Mouse (Mus musculus) heart, embryonic 15.5 days (tissue): ENCODE measurements around the gene Gcnt2. TPM values are rescaled to one million over a fixed set of nuclear protein-coding genes. Genes with fewer than 3 reads are reported as not detected.

Source experiments
- ATAC-seq: fragments of 200-750 bp; cut with Nextera tagmentation; replicated peaks from 2 replicates; pipeline ENCODE4 v1.8.0; 2017; ENCODE audit warnings: low read depth, moderate TSS enrichment; ENCODE audit not compliant: insufficient number of reproducible peaks, insufficient read depth, low FRiP score
- H3K27ac ChIP-seq: fragments of 300-500 bp; sonication (generic); 2 replicates; pipeline ENCODE4 v1.5.1; 2015; ENCODE audit warnings: mild to moderate bottlenecking, inconsistent platforms
- H3K27me3 ChIP-seq: fragments of 300-500 bp; sonication (generic); 2 replicates; pipeline ENCODE4 v1.6.1; 2015; ENCODE audit warnings: inconsistent platforms
- H3K36me3 ChIP-seq: fragments of 300-500 bp; sonication (generic); 2 replicates; pipeline ENCODE4 v1.6.1; 2015; ENCODE audit warnings: mild to moderate bottlenecking, inconsistent platforms
- H3K4me1 ChIP-seq: fragments of 300-500 bp; sonication (generic); replicated peaks from 2 replicates; pipeline ENCODE4 v1.6.1; 2015; ENCODE audit warnings: inconsistent platforms
- H3K4me2 ChIP-seq: fragments of 300-500 bp; sonication (generic); 2 replicates; pipeline ENCODE4 v1.6.1; 2015; ENCODE audit warnings: inconsistent platforms, mild to moderate bottlenecking, moderate library complexity
- H3K4me3 ChIP-seq: fragments of 300-500 bp; sonication (generic); 2 replicates; pipeline ENCODE4 v1.5.1; 2015; ENCODE audit warnings: mild to moderate bottlenecking, inconsistent platforms
- H3K9ac ChIP-seq: fragments of 300-500 bp; sonication (generic); 2 replicates; pipeline ENCODE4 v1.6.1; 2015; ENCODE audit warnings: mild to moderate bottlenecking, inconsistent platforms
- H3K9me3 ChIP-seq: fragments of 300-500 bp; sonication (generic); replicated peaks from 2 replicates; pipeline ENCODE4 v1.6.1; 2016; ENCODE audit warnings: inconsistent platforms
- WGBS: fragments of 180-500 bp; shearing (Covaris S2); methylation state at CpG from one replicate; pipeline ENCODE4 v1.1.7; 2015; ENCODE audit warnings: mixed read lengths; 5-methylcytosine and 5-hydroxymethylcytosine counted together
- polyA plus RNA-seq: library from polyadenylated mRNA; unstranded; fragments of >200 nt; fragmentation: Nextera tagmentation; extraction: Ambion mirVana; gene quantifications from 2 replicates; pipeline ENCODE4 v1.2.1, GENCODE M21; 2015

Gcnt2 gene
- polyA plus RNA-seq, 1 experiment from 2014 or later = 3.4 TPM

GRCm38 (mm10) chr13:40851281-40851680 lies 8.3 kb upstream of the Gcnt2 start:
- no peaks in the 10 kb centered on the region for H3K36me3 ChIP-seq
- H3K4me2 ChIP-seq = no peak overlapping the region
- ATAC-seq = no peak
- no peaks in the 10 kb centered on the region for H3K27me3 ChIP-seq
- H3K27ac ChIP-seq = no peak overlapping the region
- H3K9me3 ChIP-seq = no peaks in the 10 kb centered on the region
- no peak overlapping the region for H3K4me3 ChIP-seq
- no peak overlapping the region for H3K9ac ChIP-seq
- 80% methylated on average over 7 of the region's 7 CpGs for WGBS
- H3K4me1 ChIP-seq = peaks cover 12% of the 10 kb centered on the region

- 76% methylated on average over 13 of the region's 13 CpGs for WGBS
- Histone ChIP-seq H3K9me3 (no peaks in the 10 kb centered on the region), H3K9ac (no peak overlapping the region), H3K27ac (no peak overlapping the region), H3K4me3 (no peak overlapping the region), H3K36me3 (no peaks in the 10 kb centered on the region), H3K4me1 (peaks cover 12% of the 10 kb centered on the region), H3K4me2 (no peak overlapping the region), H3K27me3 (no peaks in the 10 kb centered on the region)
- no peak for ATAC-seq
These were observed 7.6 kb upstream of the Gcnt2 start for GRCm38 (mm10) chr13:40851961-40852360.

GRCm38 (mm10) chr13:40852791-40853190 lies 6.8 kb upstream of the Gcnt2 start:
- WGBS = 81% methylated on average over 5 of the region's 5 CpGs
- no peaks in the 10 kb centered on the region for H3K27me3 ChIP-seq
- peaks cover 12% of the 10 kb centered on the region for H3K4me1 ChIP-seq
- H3K4me2 ChIP-seq = no peak overlapping the region
- no peak for ATAC-seq
- H3K4me3 ChIP-seq = no peak overlapping the region
- H3K27ac ChIP-seq = no peak overlapping the region
- no peak overlapping the region for H3K9ac ChIP-seq
- no peaks in the 10 kb centered on the region for H3K36me3 ChIP-seq
- H3K9me3 ChIP-seq = no peaks in the 10 kb centered on the region

DNA sequence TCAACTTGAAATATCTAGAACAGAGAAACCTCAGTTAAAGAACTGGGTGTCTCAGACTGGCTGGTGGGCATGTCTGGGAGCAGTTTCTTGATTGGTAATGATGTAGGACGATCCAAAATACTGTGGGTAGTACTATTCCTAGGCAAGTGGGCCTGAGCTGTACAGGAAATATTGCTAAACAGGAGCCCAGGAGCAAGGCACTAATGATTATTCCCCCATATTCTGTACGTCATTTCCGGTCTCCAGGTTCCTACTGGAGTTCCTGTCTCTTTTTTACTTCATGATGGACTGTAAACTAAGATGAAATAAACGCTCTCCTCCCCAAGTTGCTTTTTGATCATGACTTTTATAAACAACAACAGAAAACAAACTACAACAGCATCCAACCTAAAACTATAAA lies 5.7 kb upstream of the Gcnt2 start:
- Histone ChIP-seq H3K36me3 (no peaks in the 10 kb centered on the region), H3K9ac (no peak overlapping the region), H3K27me3 (no peaks in the 10 kb centered on the region), H3K4me1 (peaks cover 12% of the 10 kb centered on the region), H3K4me3 (peak overlapping the region; percentile 51), H3K4me2 (peak overlapping the region; percentile 67), H3K27ac (peak overlapping the region; percentile 90), H3K9me3 (no peaks in the 10 kb centered on the region)
- 80% methylated on average over 4 of the region's 4 CpGs for WGBS
- ATAC-seq = no peak

DNA sequence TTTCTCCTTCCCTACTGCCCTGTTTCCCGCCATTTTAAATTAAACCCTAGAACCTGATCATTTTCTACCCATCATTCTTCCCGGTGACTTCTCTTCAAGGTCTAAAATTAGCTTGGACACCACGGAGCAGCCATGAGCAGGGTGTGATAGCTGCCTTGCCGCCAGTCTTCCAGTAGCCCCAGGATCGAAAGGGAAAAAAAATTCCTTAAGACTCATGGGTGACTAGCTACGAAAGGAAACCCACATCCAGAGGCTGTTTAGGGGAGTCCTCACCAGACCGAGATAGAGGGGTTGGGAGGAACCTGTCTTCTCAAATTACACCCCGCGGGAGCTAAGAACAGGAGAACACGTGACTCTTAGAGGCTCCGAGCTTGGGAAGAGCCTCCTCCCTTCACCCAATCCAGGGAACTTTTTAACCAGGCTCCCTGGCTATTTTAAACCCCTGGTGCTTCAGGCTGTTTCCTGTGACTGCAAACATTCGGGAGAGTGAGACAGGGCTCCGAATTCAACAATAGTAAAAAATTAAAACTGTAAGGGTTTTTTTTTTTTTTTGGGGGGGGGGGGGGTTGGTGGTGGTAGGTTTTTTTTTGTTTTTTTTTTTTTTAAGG lies 5.0 kb upstream of the Gcnt2 start:
- WGBS = under 1% methylated on average over 13 of the region's 13 CpGs
- peak overlapping the region; percentile 67 for H3K4me2 ChIP-seq
- peak overlapping the region; percentile 54 for H3K9ac ChIP-seq
- H3K4me3 ChIP-seq = peak overlapping the region; percentile 51
- ATAC-seq = peak; percentile 92
- H3K36me3 ChIP-seq = no peaks in the 10 kb centered on the region
- peaks cover 15% of the 10 kb centered on the region for H3K4me1 ChIP-seq
- no peaks in the 10 kb centered on the region for H3K27me3 ChIP-seq
- H3K9me3 ChIP-seq = no peaks in the 10 kb centered on the region
- peak overlapping the region; percentile 90 for H3K27ac ChIP-seq

- no peaks in the 10 kb centered on the region for H3K36me3 ChIP-seq
- WGBS = 67% methylated on average over 6 of the region's 6 CpGs
- H3K4me3 ChIP-seq = peak overlapping the region; percentile 51
- no peaks in the 10 kb centered on the region for H3K9me3 ChIP-seq
- peak overlapping the region; percentile 90 for H3K27ac ChIP-seq
- peak overlapping the region; percentile 54; the same call in 1 of the 2 replicates for H3K9ac ChIP-seq
- no peaks in the 10 kb centered on the region for H3K27me3 ChIP-seq
- peaks cover 17% of the 10 kb centered on the region for H3K4me1 ChIP-seq
- peak overlapping the region; percentile 67 for H3K4me2 ChIP-seq
- no peak for ATAC-seq
These were observed 4.3 kb upstream of the Gcnt2 start for GRCm38 (mm10) chr13:40855266-40855665.

- no peak for ATAC-seq
- Histone ChIP-seq H3K36me3 (no peaks in the 10 kb centered on the region), H3K27ac (no peak overlapping the region), H3K9me3 (no peaks in the 10 kb centered on the region), H3K4me3 (no peak overlapping the region), H3K27me3 (no peaks in the 10 kb centered on the region), H3K9ac (no peak overlapping the region), H3K4me2 (no peak overlapping the region), H3K4me1 (peaks cover 17% of the 10 kb centered on the region)
- 71% methylated on average over 8 of the region's 8 CpGs for WGBS
These were observed 2.8 kb upstream of the Gcnt2 start for GRCm38 (mm10) chr13:40856786-40857185.

- no peak overlapping the region for H3K4me2 ChIP-seq
- no peaks in the 10 kb centered on the region for H3K36me3 ChIP-seq
- WGBS = 55% methylated on average over 13 of the region's 13 CpGs
- no peak for ATAC-seq
- no peaks in the 10 kb centered on the region for H3K27me3 ChIP-seq
- H3K27ac ChIP-seq = no peak overlapping the region
- H3K4me3 ChIP-seq = no peak overlapping the region
- H3K4me1 ChIP-seq = peaks cover 17% of the 10 kb centered on the region
- H3K9me3 ChIP-seq = no peaks in the 10 kb centered on the region
- no peak overlapping the region for H3K9ac ChIP-seq
These were observed 2.2 kb upstream of the Gcnt2 start for GRCm38 (mm10) chr13:40857281-40857818.

DNA sequence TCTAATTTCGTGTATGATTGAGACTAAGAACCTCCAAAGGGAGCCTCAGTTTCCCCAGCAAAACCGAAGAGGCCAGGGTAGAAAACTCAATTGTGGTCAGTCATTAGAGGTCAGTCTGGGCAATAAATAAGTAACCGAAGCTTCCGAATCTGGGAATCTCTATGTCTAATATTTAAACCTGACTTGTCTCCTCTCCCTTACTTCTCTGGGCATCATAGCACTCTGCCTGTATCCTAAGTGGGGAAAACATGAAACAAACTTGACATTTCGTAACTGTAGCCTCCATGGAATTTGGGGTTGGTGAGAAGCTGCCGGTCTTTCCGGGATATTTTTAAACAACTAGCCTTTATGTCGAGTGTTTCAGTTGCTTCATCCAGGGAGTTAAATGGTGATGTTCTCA lies 329 bp upstream of the Gcnt2 start:
- no peak overlapping the region for H3K27ac ChIP-seq
- ATAC-seq = no peak

DNA sequence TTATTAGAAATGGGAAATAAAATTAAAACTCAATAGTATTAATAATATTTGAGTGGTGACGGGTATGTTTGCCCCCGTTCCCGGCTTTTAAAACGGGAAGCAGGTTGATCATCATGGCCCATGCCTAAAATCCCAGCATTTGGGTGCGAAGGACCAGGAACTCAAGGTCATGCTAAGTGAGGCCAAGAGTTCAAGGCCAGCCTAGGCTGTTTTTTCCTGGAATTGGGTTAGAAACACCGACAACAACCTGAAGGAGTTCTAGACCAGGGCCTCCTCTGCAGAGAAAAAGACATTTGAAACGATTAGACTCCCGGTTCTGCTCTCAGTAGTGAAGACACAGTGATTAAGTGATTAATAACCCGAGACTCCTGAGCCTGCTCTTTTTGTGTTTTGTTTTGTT lies 3.5 kb downstream of the Gcnt2 start:
- no peak overlapping the region for H3K9ac ChIP-seq
- no peak overlapping the region for H3K4me2 ChIP-seq
- 0 out of 2 replicates have a peak, but pooled peaks cover 6% of the 10 kb centered on the region for H3K4me1 ChIP-seq
- no peak overlapping the region for H3K4me3 ChIP-seq
- no peaks in the 10 kb centered on the region for H3K27me3 ChIP-seq
- H3K9me3 ChIP-seq = no peaks in the 10 kb centered on the region
- no peak overlapping the region for H3K27ac ChIP-seq
- 86% methylated on average over 9 of the region's 9 CpGs for WGBS
- ATAC-seq = no peak
- H3K36me3 ChIP-seq = no peaks in the 10 kb centered on the region

More for the DNA sequence above, 329 bp upstream of the Gcnt2 start:
- Histone ChIP-seq H3K4me2 (peak overlapping the region; percentile 51), H3K4me1 (peaks cover 12% of the 10 kb centered on the region), H3K9ac (no peak overlapping the region), H3K36me3 (no peaks in the 10 kb centered on the region), H3K4me3 (no peak overlapping the region; the same call in 1 of the 2 replicates), H3K9me3 (no peaks in the 10 kb centered on the region), H3K27me3 (no peaks in the 10 kb centered on the region)
- WGBS = 76% methylated on average over 8 of the region's 8 CpGs

DNA sequence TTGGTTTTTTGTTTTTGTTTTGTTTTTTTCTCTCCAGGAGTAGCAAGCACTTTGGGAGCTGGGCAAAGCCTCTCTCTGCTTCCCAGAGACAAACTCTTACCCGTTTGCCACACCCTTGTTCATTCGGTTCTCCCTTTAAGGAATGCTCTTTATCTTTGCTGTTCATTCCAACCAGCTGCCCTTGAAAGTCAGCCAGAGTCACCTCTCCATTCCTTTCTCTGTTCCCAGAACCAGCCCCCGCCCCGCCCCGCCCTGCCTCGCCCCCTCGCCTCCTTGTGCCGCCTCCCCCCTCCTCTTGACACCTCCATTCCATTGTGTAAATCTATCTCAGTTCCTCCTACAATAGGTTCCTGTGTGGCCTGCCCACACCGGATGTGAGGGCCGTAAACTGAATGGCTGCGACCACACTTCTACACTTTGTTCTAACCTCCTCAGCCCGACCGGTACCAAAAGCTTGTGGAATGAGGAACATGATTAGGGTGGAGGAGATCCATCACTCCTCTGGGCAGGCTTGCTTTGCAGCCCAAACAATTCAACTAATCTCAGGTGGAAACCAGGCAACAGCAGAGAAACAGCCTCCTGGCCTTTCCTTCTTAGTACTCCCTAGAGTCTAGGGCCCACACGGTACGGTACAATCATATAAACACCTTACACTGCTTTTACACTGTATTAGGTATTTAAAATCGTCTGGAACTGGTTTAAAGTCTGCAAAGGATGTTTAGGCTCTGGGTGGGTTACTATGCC lies 9.5 kb downstream of the Gcnt2 start:
- Histone ChIP-seq H3K9me3 (no peaks in the 10 kb centered on the region), H3K36me3 (no peaks in the 10 kb centered on the region), H3K9ac (no peak overlapping the region), H3K4me2 (peak overlapping the region; percentile 30), H3K4me1 (peaks cover 8% of the 10 kb centered on the region), H3K27ac (peak overlapping the region; percentile 75), H3K4me3 (no peak overlapping the region), H3K27me3 (no peaks in the 10 kb centered on the region)
- WGBS = 14% methylated on average over 16 of the region's 16 CpGs
- peak; percentile 86 for ATAC-seq
